Mouse (Mus musculus) 3134 (cell line): ENCODE results near the gene Tmem150b.

ENCODE experiments used
- DNase-seq: peaks from one replicate; pipeline ENCODE4 v3.0.0-alpha.2; 2011; ENCODE audit warnings: low spot score; ENCODE audit not compliant: insufficient read length; ENCODE audit errors: extremely low read depth

Tmem150b gene

GRCm38 (mm10) chr7:4732968-4733392, 7.9 kb upstream of the Tmem150b start:
- DNase-seq = peak; percentile 59

GRCm38 (mm10) chr7:4731090-4731489, 6.0 kb upstream of the Tmem150b start:
- DNase-seq = no peak

- no peak for DNase-seq
These were observed 690 bp downstream of the Tmem150b start for GRCm38 (mm10) chr7:4724359-4724758.

- DNase-seq = no peak
These were observed 1.5 kb downstream of the Tmem150b start for GRCm38 (mm10) chr7:4723508-4723907.

GRCm38 (mm10) chr7:4719276-4719675, 5.8 kb downstream of the Tmem150b start:
- DNase-seq = no peak

GRCm38 (mm10) chr7:4716955-4717354, 8.1 kb downstream of the Tmem150b start:
- DNase-seq = no peak

- DNase-seq = no peak
These were observed 12.5 kb downstream of the Tmem150b start for GRCm38 (mm10) chr7:4712594-4712993.

GRCm38 (mm10) chr7:4705098-4705497, 20.0 kb downstream of the Tmem150b start:
- no peak for DNase-seq

- no peak for DNase-seq
These were observed 21.9 kb downstream of the Tmem150b start for GRCm38 (mm10) chr7:4703195-4703594.

- no peak for DNase-seq
These were observed 22.7 kb downstream of the Tmem150b start for GRCm38 (mm10) chr7:4702334-4702733.

GRCm38 (mm10) chr7:4693004-4693403, 32.0 kb downstream of the Tmem150b start:
- DNase-seq = no peak

GRCm38 (mm10) chr7:4690951-4691653, 33.9 kb downstream of the Tmem150b start:
- no peak for DNase-seq

GRCm38 (mm10) chr7:4690387-4690786, 34.7 kb downstream of the Tmem150b start, which contains the start of gene Brsk1:
TSS of gene Brsk1 (plus strand) at chr7:4690604.
- DNase-seq = no peak

- DNase-seq = peak; percentile 95
These were observed 40.2 kb downstream of the Tmem150b start, which contains the start of gene Hspbp1 for GRCm38 (mm10) chr7:4684632-4685417. TSS of gene Hspbp1 (minus strand) at chr7:4685068.

GRCm38 (mm10) chr7:4684203-4684602, 40.8 kb downstream of the Tmem150b start:
- DNase-seq = peak; percentile 18

GRCm38 (mm10) chr7:4683307-4683706, 41.7 kb downstream of the Tmem150b start:
- no peak for DNase-seq

GRCm38 (mm10) chr7:4675200-4675599, 49.8 kb downstream of the Tmem150b start:
- DNase-seq = no peak

GRCm38 (mm10) chr7:4674114-4674731, 50.8 kb downstream of the Tmem150b start:
- no peak for DNase-seq

- DNase-seq = no peak
These were observed 53.1 kb downstream of the Tmem150b start for GRCm38 (mm10) chr7:4671956-4672355.

- DNase-seq = no peak
These were observed 54.3 kb downstream of the Tmem150b start for GRCm38 (mm10) chr7:4670655-4671255.

- no peak for DNase-seq
These were observed 55.9 kb downstream of the Tmem150b start for GRCm38 (mm10) chr7:4669156-4669555.
